22 mouse cellular contexts compared by ENCODE assay signal in the genomic region with DNA sequence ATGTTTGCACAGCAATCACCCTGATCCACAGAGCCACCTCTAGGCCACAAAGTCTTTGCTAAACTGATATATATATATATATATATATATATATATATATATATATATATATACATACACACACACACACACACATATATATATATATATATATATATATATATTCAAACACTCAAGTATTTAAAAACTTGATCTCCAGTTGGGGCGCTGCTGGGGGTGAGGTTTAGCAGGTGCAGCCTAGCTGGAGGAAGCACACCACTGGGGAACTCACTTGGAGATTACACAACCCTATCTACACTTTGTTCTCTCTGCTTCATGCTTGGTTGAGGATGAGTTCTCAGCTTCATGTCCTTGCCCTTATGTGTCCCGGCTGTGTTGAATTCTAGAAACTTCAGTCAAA.
DNase-seq lines count a peak whose midpoint lies in the region; ATAC-seq lines count a peak whose summit lies in the region.
"Had no signal": no experiment of that assay in that cellular context is flagged by ENCODE, and none has a peak within 500 bp of the region (broad histone marks: within the 10 kb centered on the region; RNA-seq: fewer than 3 reads in every experiment).

No protein-coding gene starts in this region.

- peak; percentile 54 for DNase-seq in midbrain, embryonic 11.5 days (ENCODE audit: low spot score, missing footprints)
- DNase-seq in midbrain, embryonic 10.5 days (ENCODE audit: low spot score): no peak
- peak; percentile 54 for DNase-seq in thymus, postnatal 4 days
- DNase-seq in thymus, adult 18-20 months: no peak
- DNase-seq: adrenal gland, adult 2 months; adrenal gland, postnatal 10 days; adrenal gland, postnatal 25 days; cerebellum, adult 11 months; cerebellum, adult 18-20 months; cerebellum, adult 8-10 months; cerebellum, adult 9-11 months; cerebellum, postnatal 14 days; cerebellum, postnatal 36 days; embryo, embryonic 11 days had no signal

- H3K4me2 ChIP-seq in midbrain, embryonic 11.5 days: no peak overlapping the region
- H3K4me2 ChIP-seq in intestine, embryonic 16.5 days (ENCODE audit: low read depth, low read length): no peak overlapping the region
- H3K4me2 ChIP-seq: embryonic facial prominence, embryonic 13.5 days; embryonic facial prominence, embryonic 15.5 days; forebrain, embryonic 12.5 days had no signal

- H3K4me1 ChIP-seq in midbrain, embryonic 11.5 days (ENCODE audit: control insufficient read depth, insufficient read depth, low read length): peaks cover 15% of the 10 kb centered on the region
- peaks cover 40% of the 10 kb centered on the region for H3K4me1 ChIP-seq in midbrain, embryonic 10.5 days
- H3K4me1 ChIP-seq in intestine, embryonic 16.5 days (ENCODE audit: control insufficient read depth, insufficient read depth, low read length): peaks cover 15% of the 10 kb centered on the region

- no peaks in the 10 kb centered on the region for H3K9me3 ChIP-seq in midbrain, embryonic 11.5 days (ENCODE audit: control insufficient read depth, low read length)
- 0 out of 2 replicates have a peak, but pooled peaks cover 6% of the 10 kb centered on the region for H3K9me3 ChIP-seq in midbrain, embryonic 10.5 days (replicated peaks)
- no peaks in the 10 kb centered on the region for H3K9me3 ChIP-seq in intestine, embryonic 16.5 days (ENCODE audit: control insufficient read depth, low read length)
- H3K9me3 ChIP-seq: embryonic facial prominence, embryonic 13.5 days; embryonic facial prominence, embryonic 15.5 days; forebrain, embryonic 12.5 days had no signal

- no peak overlapping the region for H3K4me3 ChIP-seq in midbrain, embryonic 11.5 days (ENCODE audit: low read depth, low read length)
- no peak overlapping the region for H3K4me3 ChIP-seq in midbrain, embryonic 10.5 days
- no peak overlapping the region for H3K4me3 ChIP-seq in intestine, embryonic 16.5 days (ENCODE audit: low read length)
- H3K4me3 ChIP-seq: embryonic facial prominence, embryonic 13.5 days; embryonic facial prominence, embryonic 15.5 days; erythroblast, embryonic 14.5 days; forebrain, embryonic 10.5 days; forebrain, embryonic 12.5 days had no signal

- no peak overlapping the region for H3K9ac ChIP-seq in midbrain, embryonic 11.5 days (ENCODE audit: low read length)
- no peak overlapping the region for H3K9ac ChIP-seq in intestine, embryonic 16.5 days (ENCODE audit: low read depth, low read length)
- H3K9ac ChIP-seq: embryonic facial prominence, embryonic 13.5 days; embryonic facial prominence, embryonic 15.5 days; forebrain, embryonic 12.5 days had no signal

- WGBS in midbrain, embryonic 11.5 days: 85% methylated on average over 2 of the region's 2 CpGs
- 86% methylated on average over 2 of the region's 2 CpGs for WGBS in midbrain, embryonic 10.5 days
- WGBS in intestine, embryonic 16.5 days: 84% methylated on average over 2 of the region's 2 CpGs

- H3K36me3 ChIP-seq in midbrain, embryonic 11.5 days (ENCODE audit: control insufficient read depth, insufficient read depth, low read length): no peaks in the 10 kb centered on the region
- no peaks in the 10 kb centered on the region for H3K36me3 ChIP-seq in midbrain, embryonic 10.5 days
- no peaks in the 10 kb centered on the region for H3K36me3 ChIP-seq in intestine, embryonic 16.5 days (ENCODE audit: control insufficient read depth, insufficient read depth, low read length)
- H3K36me3 ChIP-seq: embryonic facial prominence, embryonic 13.5 days; embryonic facial prominence, embryonic 15.5 days; forebrain, embryonic 10.5 days; forebrain, embryonic 12.5 days had no signal

- no peak for ATAC-seq in midbrain, embryonic 11.5 days (ENCODE audit: low FRiP score)
- ATAC-seq in intestine, embryonic 16.5 days: no peak
- ATAC-seq: forebrain, embryonic 14.5 days; forebrain, embryonic 16.5 days had no signal

- H3K27ac ChIP-seq in midbrain, embryonic 11.5 days (ENCODE audit: low read depth, low read length): no peak overlapping the region
- H3K27ac ChIP-seq in midbrain, embryonic 10.5 days (replicated peaks): no peak overlapping the region
- no peak overlapping the region for H3K27ac ChIP-seq in intestine, embryonic 16.5 days (ENCODE audit: low read length)
- H3K27ac ChIP-seq: embryonic facial prominence, embryonic 13.5 days; embryonic facial prominence, embryonic 15.5 days; forebrain, embryonic 10.5 days; forebrain, embryonic 12.5 days had no signal

- H3K27me3 ChIP-seq in midbrain, embryonic 11.5 days (ENCODE audit: control insufficient read depth, insufficient read depth, low read length): no peaks in the 10 kb centered on the region
- peaks cover 36% of the 10 kb centered on the region for H3K27me3 ChIP-seq in midbrain, embryonic 10.5 days (ENCODE audit: low read depth, poor library complexity, severe bottlenecking)
- no peaks in the 10 kb centered on the region for H3K27me3 ChIP-seq in intestine, embryonic 16.5 days (replicated peaks; ENCODE audit: control insufficient read depth, insufficient read depth, low read length)

Comparison
In these comparisons a context has a peak if more than half of its experiments do, and no peak if none do; other contexts are left out.
1. DNase-seq: peak in midbrain, embryonic 11.5 days (single experiment) and thymus, postnatal 4 days (single experiment); none in midbrain, embryonic 10.5 days (single experiment) and thymus, adult 18-20 months (0 of 2).